ENCODE assay signal across 26 mouse cellular contexts in genomic region chr15:31254939-31255535, GRCm38 (mm10).
"Had no signal": no experiment of that assay in that cellular context is flagged by ENCODE, and none has a peak within 500 bp of the region (broad histone marks: within the 10 kb centered on the region; RNA-seq: fewer than 3 reads in every experiment).

No protein-coding gene starts in this region.

- H3K27ac ChIP-seq: gastrocnemius, adult 2 months; heart, adult 2 months; hindbrain, embryonic 13.5 days; hindbrain, embryonic 15.5 days; hindbrain, postnatal 0 days; kidney, embryonic 15.5 days; kidney, postnatal 0 days; limb, embryonic 13.5 days; limb, embryonic 15.5 days; liver, embryonic 13.5 days; liver, embryonic 15.5 days had no signal

- DNase-seq: gastrocnemius, adult 2 months; gastrocnemius, postnatal 10 days; gastrocnemius, postnatal 25 days; heart, adult 11 months; heart, adult 2 months; heart, postnatal 14 days; heart, postnatal 36 days; kidney, adult 18-20 months; kidney, adult 9 months; kidney, postnatal 14 days; kidney, postnatal 36 days; layer of hippocampus, postnatal 36 days; left cerebral cortex, postnatal 4 days; liver, embryonic 13.5 days had no signal

- H3K9ac ChIP-seq: heart, embryonic 15.5 days; hindbrain, embryonic 13.5 days; hindbrain, embryonic 15.5 days; kidney, embryonic 15.5 days; limb, embryonic 13.5 days; limb, embryonic 15.5 days; liver, embryonic 13.5 days; liver, embryonic 15.5 days had no signal

- H3K36me3 ChIP-seq: heart, embryonic 15.5 days; hindbrain, embryonic 13.5 days; hindbrain, embryonic 15.5 days; kidney, embryonic 15.5 days; limb, embryonic 13.5 days; limb, embryonic 15.5 days; liver, embryonic 13.5 days; liver, embryonic 15.5 days had no signal

- ATAC-seq: hindbrain, postnatal 0 days; intestine, embryonic 16.5 days had no signal

- H3K4me3 ChIP-seq: gastrocnemius, adult 2 months; heart, adult 2 months; heart, embryonic 15.5 days; hindbrain, embryonic 13.5 days; hindbrain, embryonic 15.5 days; kidney, embryonic 15.5 days; limb, embryonic 13.5 days; limb, embryonic 15.5 days; liver, embryonic 13.5 days; liver, embryonic 15.5 days had no signal

- H3K9me3 ChIP-seq: heart, embryonic 15.5 days; hindbrain, embryonic 13.5 days; hindbrain, embryonic 15.5 days; kidney, embryonic 15.5 days; limb, embryonic 13.5 days; limb, embryonic 15.5 days; liver, embryonic 13.5 days; liver, embryonic 15.5 days had no signal

- H3K27me3 ChIP-seq: heart, embryonic 15.5 days; hindbrain, embryonic 13.5 days; hindbrain, embryonic 15.5 days; kidney, embryonic 15.5 days; limb, embryonic 13.5 days; limb, embryonic 15.5 days; liver, embryonic 13.5 days; liver, embryonic 15.5 days had no signal

- H3K4me2 ChIP-seq: heart, embryonic 11.5 days; heart, embryonic 15.5 days; hindbrain, embryonic 13.5 days; hindbrain, embryonic 15.5 days; kidney, embryonic 15.5 days; limb, embryonic 13.5 days; limb, embryonic 15.5 days; liver, embryonic 11.5 days; liver, embryonic 13.5 days; liver, embryonic 15.5 days had no signal
